Mouse (Mus musculus): ENCODE data around the gene Angptl2.

Angptl2 gene

GRCm38 (mm10) chr2:33269132-33269493, 53.2 kb downstream of the Angptl2 start:
- no peak for DNase-seq (ENCODE audit: low read depth, low spot score)

- DNase-seq (ENCODE audit: low read depth, low spot score): no peak
Measured at GRCm38 (mm10) chr2:33270569-33270968, 54.7 kb downstream of the Angptl2 start.

- no peak for DNase-seq (ENCODE audit: low read depth, low spot score)
Measured at GRCm38 (mm10) chr2:33271511-33271910, 55.6 kb downstream of the Angptl2 start.

GRCm38 (mm10) chr2:33272665-33273439, 57.0 kb downstream of the Angptl2 start:
- no peak for DNase-seq (ENCODE audit: low read depth, low spot score)

GRCm38 (mm10) chr2:33274719-33275490, 59.0 kb downstream of the Angptl2 start:
- DNase-seq (ENCODE audit: low read depth, low spot score): no peak

- DNase-seq (ENCODE audit: low read depth, low spot score): no peak
Measured at GRCm38 (mm10) chr2:33279758-33280157, 63.9 kb downstream of the Angptl2 start.

GRCm38 (mm10) chr2:33280525-33280924, 64.7 kb downstream of the Angptl2 start:
- DNase-seq (ENCODE audit: low read depth, low spot score): no peak

GRCm38 (mm10) chr2:33281807-33282206, 65.9 kb downstream of the Angptl2 start:
- no peak for DNase-seq (ENCODE audit: low read depth, low spot score)

- no peak for DNase-seq (ENCODE audit: low read depth, low spot score)
Measured at GRCm38 (mm10) chr2:33282877-33283276, 67.0 kb downstream of the Angptl2 start.

GRCm38 (mm10) chr2:33283674-33284073, 67.8 kb downstream of the Angptl2 start:
- DNase-seq (ENCODE audit: low read depth, low spot score): no peak

GRCm38 (mm10) chr2:33288837-33289236, 73.0 kb downstream of the Angptl2 start:
- no peak for DNase-seq (ENCODE audit: low read depth, low spot score)

- DNase-seq (ENCODE audit: low read depth, low spot score): no peak
Measured at GRCm38 (mm10) chr2:33290491-33290890, 74.6 kb downstream of the Angptl2 start.

GRCm38 (mm10) chr2:33292057-33292456, 76.2 kb downstream of the Angptl2 start:
- no peak for DNase-seq (ENCODE audit: low read depth, low spot score)

- no peak for DNase-seq (ENCODE audit: low read depth, low spot score)
Measured at GRCm38 (mm10) chr2:33295115-33295514, 79.2 kb downstream of the Angptl2 start.

Measured in WW6 (cell line).